Mouse (Mus musculus) E14TG2a.4 (cell line): ENCODE measurements at regions not wholly inside any gene's neighbourhood (a gene's known extent, or its start where the extent isn't known, plus 50 kb on each side); places are given as distances from the start of the nearest gene placed in this dataset.

ENCODE experiments used
- H3K27me3 ChIP-seq: 2 replicates; pipeline ENCODE4 v1.6.1; 2014; ENCODE audit warnings: low read length, control low read depth; ENCODE audit not compliant: insufficient read depth
- H3K36me3 ChIP-seq: 2 replicates; pipeline ENCODE4 v1.6.1; 2014; ENCODE audit warnings: low read length, control low read depth; ENCODE audit not compliant: insufficient read depth
- H3K4me1 ChIP-seq: replicated peaks from 2 replicates; pipeline ENCODE4 v1.6.1; 2014; ENCODE audit warnings: low read depth, low read length, control low read depth
- H3K4me3 ChIP-seq: replicated peaks from 2 replicates; pipeline ENCODE4 v1.5.1; 2014; ENCODE audit warnings: mild to moderate bottlenecking, low read length
- H3K9me3 ChIP-seq: 2 replicates; pipeline ENCODE4 v1.6.1; 2014; ENCODE audit warnings: low read length, control low read depth
- CTCF ChIP-seq: conservative IDR thresholded peaks from 2 replicates; pipeline ENCODE4 v1.5.1; 2014; ENCODE audit warnings: low read length
- NANOG ChIP-seq: IDR thresholded peaks from 2 replicates; pipeline ENCODE4 v1.6.1; 2014; ENCODE audit warnings: borderline replicate concordance, low read length, mixed read lengths
- POU5F1 ChIP-seq: IDR thresholded peaks from 2 replicates; pipeline ENCODE4 v1.6.1; 2014; ENCODE audit warnings: low read length, borderline replicate concordance

DNA sequence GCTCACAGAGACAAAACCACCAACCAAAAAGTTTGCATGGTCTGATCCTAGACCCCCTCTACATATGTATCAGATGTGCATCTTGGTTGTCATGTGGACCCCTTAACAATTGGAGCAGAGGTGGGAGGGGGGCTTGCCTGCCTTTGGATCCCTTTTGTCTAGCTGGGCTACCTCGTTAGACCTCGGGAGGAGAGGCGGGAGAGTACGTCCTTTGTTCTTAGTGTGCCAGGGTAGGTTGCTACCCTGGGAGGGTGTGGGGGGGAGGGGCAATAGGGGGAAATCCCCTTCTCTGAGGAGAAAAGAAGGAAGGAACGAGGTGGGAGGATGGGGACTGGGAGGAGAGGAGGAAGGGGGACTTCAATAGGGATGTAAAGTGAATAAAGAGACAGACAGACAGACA, 58.5 kb upstream of the Coch start:
- Histone ChIP-seq H3K36me3 (no peaks in the 10 kb centered on the region), H3K9me3 (no peaks in the 10 kb centered on the region), H3K27me3 (no peaks in the 10 kb centered on the region; the same call in 1 of the 2 replicates), H3K4me1 (peaks cover 51% of the 10 kb centered on the region), H3K4me3 (no peak overlapping the region)
- TF ChIP-seq NANOG (no peak), POU5F1 (no peak), CTCF (no peak)

DNA sequence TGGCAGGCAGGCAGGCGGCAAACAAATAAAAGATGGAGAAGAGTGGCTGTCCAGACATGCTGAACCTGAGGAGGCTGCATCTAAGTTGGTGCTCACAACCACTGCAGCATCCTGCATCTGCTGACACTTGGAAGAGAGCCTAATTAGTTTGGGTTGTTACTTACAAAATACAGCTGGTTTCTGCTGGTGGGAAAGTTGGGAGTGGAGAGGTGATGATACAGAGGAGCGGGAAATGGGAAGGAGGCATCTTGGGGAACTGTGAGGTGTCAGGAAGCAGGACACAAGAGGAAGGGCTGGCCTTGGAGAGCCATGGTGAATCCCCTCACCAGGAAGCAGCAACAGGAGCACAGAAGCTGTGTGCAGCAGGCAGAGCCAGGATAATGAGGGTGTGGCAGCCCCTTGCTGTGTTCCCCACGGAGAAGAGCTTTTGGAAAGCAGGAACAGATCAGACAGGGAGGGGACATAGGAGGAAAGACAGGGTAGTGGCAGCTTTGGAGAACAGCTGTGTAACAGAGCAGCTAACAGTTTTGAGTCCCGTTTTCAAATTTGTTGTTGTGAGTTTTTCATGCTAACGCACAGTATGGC, 58.0 kb upstream of the Coch start:
- TF ChIP-seq NANOG, result no peak
- TF ChIP-seq CTCF, result no peak
- no peak for TF ChIP-seq POU5F1
- Histone ChIP-seq H3K36me3 (no peaks in the 10 kb centered on the region), H3K4me3 (peak overlapping the region; percentile 46; the same call in 1 of the 2 replicates), H3K27me3 (no peaks in the 10 kb centered on the region; the same call in 1 of the 2 replicates), H3K4me1 (peaks cover 53% of the 10 kb centered on the region), H3K9me3 (no peaks in the 10 kb centered on the region)
